Comparison of ENCODE assay signal across 20 mouse cellular contexts in genomic region chr6:70073841-70074240, GRCm38 (mm10).
DNase-seq lines count a peak whose midpoint lies in the region; ATAC-seq lines count a peak whose summit lies in the region.
"Had no signal": no experiment of that assay in that cellular context is flagged by ENCODE, and none has a peak within 500 bp of the region (broad histone marks: within the 10 kb centered on the region; RNA-seq: fewer than 3 reads in every experiment).

No protein-coding gene starts in this region.

- H3K4me3 ChIP-seq in intestine, embryonic 16.5 days (ENCODE audit: low read length) = no peak overlapping the region
- H3K4me3 ChIP-seq: forebrain, embryonic 13.5 days; left cerebral cortex, adult 2 months; limb, embryonic 15.5 days had no signal

- H3K4me1 ChIP-seq in intestine, embryonic 16.5 days (ENCODE audit: control insufficient read depth, insufficient read depth, low read length) = no peaks in the 10 kb centered on the region
- H3K4me1 ChIP-seq: forebrain, embryonic 13.5 days; limb, embryonic 15.5 days had no signal

- H3K27ac ChIP-seq in intestine, embryonic 16.5 days (ENCODE audit: low read length) = no peak overlapping the region
- H3K27ac ChIP-seq: forebrain, embryonic 13.5 days; hindbrain, postnatal 0 days; left cerebral cortex, adult 2 months; limb, embryonic 15.5 days had no signal

- H3K4me2 ChIP-seq in intestine, embryonic 16.5 days (ENCODE audit: low read depth, low read length) = no peak overlapping the region
- H3K4me2 ChIP-seq: forebrain, embryonic 13.5 days; limb, embryonic 15.5 days had no signal

- no peaks in the 10 kb centered on the region for H3K9me3 ChIP-seq in intestine, embryonic 16.5 days (ENCODE audit: control insufficient read depth, low read length)
- H3K9me3 ChIP-seq: forebrain, embryonic 13.5 days; limb, embryonic 15.5 days had no signal

- peak; percentile 28 to 51 for DNase-seq in frontal cortex, adult 2 months (ENCODE audit: extremely low spot score in 1 of 2, low spot score in 1 of 2)
- no peak for DNase-seq in frontal cortex, postnatal 10 days (ENCODE audit: low spot score in 2 of 2)
- DNase-seq in layer of hippocampus, adult 11-12 months (ENCODE audit: low spot score) = peak; percentile 2
- DNase-seq in layer of hippocampus, postnatal 36 days = no peak
- DNase-seq in spleen, postnatal 36 days (ENCODE audit: low spot score in 2 of 2) = peak; percentile 13 to 15
- DNase-seq in spleen, adult 12 weeks (ENCODE audit: low spot score) = no peak
- no peak for DNase-seq in cerebellum, postnatal 36 days
- DNase-seq: adrenal gland, postnatal 10 days; cerebellum, adult 11-12 months; cerebellum, postnatal 25 days; heart, adult 11 months; heart, postnatal 4 days; lung, adult 18-20 months; lung, postnatal 36 days; thymus, postnatal 25 days had no signal

- no peaks in the 10 kb centered on the region for H3K36me3 ChIP-seq in intestine, embryonic 16.5 days (ENCODE audit: control insufficient read depth, insufficient read depth, low read length)
- H3K36me3 ChIP-seq: limb, embryonic 15.5 days had no signal

- ATAC-seq in intestine, embryonic 16.5 days = no peak
- ATAC-seq: forebrain, embryonic 13.5 days; hindbrain, postnatal 0 days had no signal

- no peaks in the 10 kb centered on the region for H3K27me3 ChIP-seq in intestine, embryonic 16.5 days (replicated peaks; ENCODE audit: control insufficient read depth, insufficient read depth, low read length)
- H3K27me3 ChIP-seq: forebrain, embryonic 13.5 days; limb, embryonic 15.5 days had no signal

- H3K9ac ChIP-seq in intestine, embryonic 16.5 days (ENCODE audit: low read depth, low read length) = no peak overlapping the region
- H3K9ac ChIP-seq: forebrain, embryonic 13.5 days; limb, embryonic 15.5 days had no signal

- WGBS in intestine, embryonic 16.5 days = 58% methylated on average over 4 of the region's 4 CpGs

Comparison
In these comparisons a context has a peak if more than half of its experiments do, and no peak if none do; other contexts are left out.
1. DNase-seq: peak in frontal cortex, adult 2 months (2 of 2), layer of hippocampus, adult 11-12 months (single experiment) and spleen, postnatal 36 days (2 of 2); none in frontal cortex, postnatal 10 days (0 of 2), layer of hippocampus, postnatal 36 days (0 of 2), spleen, adult 12 weeks (single experiment) and cerebellum, postnatal 36 days (0 of 2).